Mouse (Mus musculus) bone marrow macrophage, adult 2 months (primary cell): Measurements from ENCODE around the gene Rpl9-ps6. TPM values are rescaled to one million over a fixed set of nuclear protein-coding genes. Genes with fewer than 3 reads are reported as not detected.

Experiments used
- H3K27ac ChIP-seq: 2 replicates; pipeline ENCODE4 v1.5.1; 2012; ENCODE audit warnings: low read depth, low read length; ENCODE audit not compliant: insufficient read depth
- H3K4me1 ChIP-seq: 2 replicates; pipeline ENCODE4 v1.6.1; 2012; ENCODE audit warnings: low read length; ENCODE audit not compliant: control insufficient read depth, insufficient read depth
- H3K4me3 ChIP-seq: 2 replicates; pipeline ENCODE4 v1.5.1; 2012; ENCODE audit warnings: mild to moderate bottlenecking, low read length, moderate library complexity; ENCODE audit not compliant: insufficient read depth
- CTCF ChIP-seq: IDR thresholded peaks from 2 replicates; pipeline ENCODE4 v1.5.1; 2012; ENCODE audit warnings: low read depth, mild to moderate bottlenecking, low read length, moderate library complexity
- POLR2A ChIP-seq: IDR thresholded peaks from 2 replicates; pipeline ENCODE4 v1.6.1; 2012; ENCODE audit warnings: mild to moderate bottlenecking, low read depth, low read length, borderline replicate concordance
- polyA plus RNA-seq: library from polyadenylated mRNA; stranded (reverse); fragments of >200 nt; gene quantifications from 2 replicates; pipeline ENCODE4 v1.2.4, GENCODE M21; 2012; ENCODE audit not compliant: missing spikeins, insufficient read depth, insufficient read length

Gene Rpl9-ps6
- polyA plus RNA-seq, 1 experiment, result 694 TPM

- Histone ChIP-seq H3K4me1 (no peaks in the 10 kb centered on the region), H3K27ac (no peak overlapping the region), H3K4me3 (no peak overlapping the region)
- TF ChIP-seq POLR2A (no peak), CTCF (no peak)
Measured at GRCm38 (mm10) chr19:32456744-32457143, 9.6 kb downstream of the Rpl9-ps6 start.

DNA sequence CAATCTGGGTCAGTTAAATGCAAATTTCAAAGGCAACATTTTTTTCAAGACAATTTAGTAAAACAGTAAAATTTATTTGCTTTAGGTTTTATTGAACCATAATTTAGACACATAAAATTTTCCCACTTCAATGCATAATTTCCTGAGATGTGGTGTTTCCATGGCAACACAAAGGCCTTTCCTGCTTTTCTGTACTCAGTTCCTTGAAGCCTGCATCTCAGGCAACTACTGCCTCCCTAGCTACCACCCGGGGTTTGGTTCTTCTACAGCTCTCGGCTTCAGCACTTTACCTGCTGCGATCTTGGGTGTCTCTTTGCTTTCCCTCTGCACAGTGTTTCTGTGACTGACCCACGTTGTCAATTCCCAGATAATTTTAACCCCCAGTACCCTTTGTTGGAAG, 14.1 kb downstream of the Rpl9-ps6 start:
- H3K4me3 ChIP-seq, result no peak overlapping the region
- H3K27ac ChIP-seq, result no peak overlapping the region
- TF ChIP-seq POLR2A (no peak), CTCF (no peak)
- no peaks in the 10 kb centered on the region for H3K4me1 ChIP-seq

DNA sequence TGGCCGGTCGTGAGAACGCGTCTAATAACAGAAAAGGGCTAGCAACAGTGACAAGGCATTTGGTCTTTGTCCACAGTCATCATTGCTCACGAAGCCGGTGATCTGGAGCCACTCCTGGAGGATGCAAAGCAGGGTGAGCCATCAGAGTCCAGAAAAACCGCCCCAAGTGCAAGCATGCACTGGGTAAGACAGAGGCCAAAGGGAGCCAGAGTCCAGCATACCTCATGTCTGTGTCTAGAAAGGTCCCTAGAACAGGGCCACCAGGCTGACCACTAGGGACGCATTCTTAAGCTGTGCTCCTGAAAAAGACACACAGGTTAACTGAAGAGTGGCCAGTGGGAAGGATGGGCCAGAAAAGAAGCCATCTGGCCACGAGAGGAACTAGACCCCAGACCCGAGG, 17.4 kb downstream of the Rpl9-ps6 start:
- H3K4me1 ChIP-seq, result no peaks in the 10 kb centered on the region
- TF ChIP-seq CTCF (no peak), POLR2A (no peak)
- no peak overlapping the region for H3K27ac ChIP-seq
- no peak overlapping the region for H3K4me3 ChIP-seq

GRCm38 (mm10) chr19:32441568-32441967, 24.8 kb downstream of the Rpl9-ps6 start:
- TF ChIP-seq POLR2A (no peak), CTCF (no peak)
- Histone ChIP-seq H3K4me3 (no peak overlapping the region), H3K4me1 (no peaks in the 10 kb centered on the region), H3K27ac (no peak overlapping the region)

- H3K4me1 ChIP-seq, result no peaks in the 10 kb centered on the region
Measured at GRCm38 (mm10) chr19:32439356-32439755, 27.0 kb downstream of the Rpl9-ps6 start.

DNA sequence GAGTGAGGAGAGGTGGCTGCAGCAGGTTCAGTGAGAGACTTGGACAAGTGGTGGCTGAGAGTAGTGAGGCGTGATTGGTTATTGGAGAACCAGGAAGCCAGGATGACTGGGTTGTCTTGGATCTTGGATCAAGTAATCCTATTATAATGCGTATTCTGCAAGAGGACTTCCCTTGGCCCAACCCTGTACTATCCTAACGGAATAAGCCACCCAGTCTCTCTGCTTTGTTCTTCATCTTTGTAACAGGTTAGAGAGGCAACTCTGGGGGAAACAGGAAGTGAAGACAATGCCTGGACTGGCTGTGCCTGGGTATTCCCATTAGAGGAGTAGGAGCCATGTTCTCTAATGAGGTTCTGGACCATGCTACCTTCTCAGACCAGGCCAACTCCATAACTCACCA, 40.5 kb downstream of the Rpl9-ps6 start:
- no peak for TF ChIP-seq POLR2A
- no peak for TF ChIP-seq CTCF
- H3K4me1 ChIP-seq, result no peaks in the 10 kb centered on the region

More at GRCm38 (mm10) chr19:32439356-32439755, 27.0 kb downstream of the Rpl9-ps6 start:
- H3K27ac ChIP-seq, result no peak overlapping the region
- H3K4me3 ChIP-seq, result no peak overlapping the region
- TF ChIP-seq CTCF (no peak), POLR2A (no peak)

GRCm38 (mm10) chr19:32424706-32425105, 41.7 kb downstream of the Rpl9-ps6 start:
- H3K4me1 ChIP-seq, result no peaks in the 10 kb centered on the region
- H3K27ac ChIP-seq, result no peak overlapping the region
- H3K4me3 ChIP-seq, result no peak overlapping the region
- TF ChIP-seq CTCF (no peak), POLR2A (no peak)

More for the DNA sequence above, 40.5 kb downstream of the Rpl9-ps6 start:
- no peak overlapping the region for H3K4me3 ChIP-seq
- H3K27ac ChIP-seq, result no peak overlapping the region

DNA sequence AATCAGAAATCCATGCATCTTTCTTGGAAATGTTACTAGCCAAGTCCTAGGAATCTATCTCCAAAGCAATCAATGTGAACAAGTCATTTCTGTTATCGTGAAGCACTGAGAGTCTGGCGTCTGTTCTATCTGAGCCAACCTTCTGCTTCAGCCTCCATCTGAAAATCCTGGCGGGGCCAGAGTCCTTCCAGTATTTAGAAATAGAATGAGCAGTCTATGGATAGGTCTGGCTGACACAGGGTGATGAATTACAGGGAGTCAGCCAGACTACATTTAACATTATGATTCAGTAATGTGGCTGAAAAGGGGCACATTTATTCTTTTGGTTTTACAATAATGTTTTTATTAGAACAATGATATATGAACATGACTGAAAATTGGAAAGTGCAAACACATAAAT, 47.3 kb downstream of the Rpl9-ps6 start:
- H3K4me1 ChIP-seq, result no peaks in the 10 kb centered on the region
- H3K4me3 ChIP-seq, result no peak overlapping the region
- no peak for TF ChIP-seq CTCF
- TF ChIP-seq POLR2A, result no peak
- no peak overlapping the region for H3K27ac ChIP-seq

GRCm38 (mm10) chr19:32416692-32417317, 49.6 kb downstream of the Rpl9-ps6 start:
- TF ChIP-seq CTCF (no peak), POLR2A (no peak)
- no peak overlapping the region for H3K27ac ChIP-seq
- H3K4me3 ChIP-seq, result no peak overlapping the region
- no peaks in the 10 kb centered on the region for H3K4me1 ChIP-seq

Other genes starting within 250 kb of the Rpl9-ps6 start
- 27.9 and 42.1 TPM in 2 replicates for gene Sgms1, start 76.9 kb downstream of the Rpl9-ps6 start, polyA plus RNA-seq
- 17.5 and 18.5 TPM in 2 replicates for gene Minpp1, start 19.2 kb upstream of the Rpl9-ps6 start, polyA plus RNA-seq
- 2.2 and 3.2 TPM in 2 replicates for gene Papss2, start 129.2 kb upstream of the Rpl9-ps6 start, polyA plus RNA-seq